Mouse (Mus musculus) liver, embryonic 14.5 days (tissue): ENCODE results near the gene Scn2b. TPM values are rescaled to one million over a fixed set of nuclear protein-coding genes. Genes with fewer than 3 reads are reported as not detected.

Source experiments
- ATAC-seq: fragments of 200-750 bp; cut with Nextera tagmentation; 2 replicates; pipeline ENCODE4 v1.8.0; 2017; ENCODE audit warnings: moderate number of reproducible peaks, mild to moderate bottlenecking, moderate library complexity; ENCODE audit not compliant: insufficient read depth
- DNase-seq, 3 experiments: peaks; one replicate each; pipeline ENCODE4 v3.0.0-alpha.2; 2012 to 2013; ENCODE audit warnings: low read depth in 3 of 3, low spot score in 3 of 3
- H3K27ac ChIP-seq: fragments of 300-500 bp; sonication (generic); 2 replicates; pipeline ENCODE4 v1.5.1; 2014; ENCODE audit warnings: moderate library complexity, mild to moderate bottlenecking, control low read depth, inconsistent platforms
- H3K27me3 ChIP-seq: fragments of 300-500 bp; sonication (generic); 2 replicates; pipeline ENCODE4 v1.6.1; 2014; ENCODE audit warnings: mild to moderate bottlenecking, low read length, moderate library complexity; ENCODE audit not compliant: control insufficient read depth, insufficient read depth
- H3K36me3 ChIP-seq: fragments of 300-500 bp; sonication (generic); replicated peaks from 2 replicates; pipeline ENCODE4 v1.6.1; 2014; ENCODE audit warnings: low read depth; ENCODE audit not compliant: control insufficient read depth, insufficient read depth
- H3K4me1 ChIP-seq, 2 experiments: fragments of 200-500 bp in 1 of 2; fragments of 300-500 bp in 1 of 2; sonication (generic) in 1 of 2; replicated peaks; 2 replicates each; pipeline ENCODE4 v1.6.1; 2012 to 2014; ENCODE audit warnings: antibody characterized with exemption in 1 of 2, inconsistent platforms in 1 of 2, low read length in 1 of 2; ENCODE audit not compliant: control insufficient read depth in 2 of 2, insufficient read depth in 2 of 2
- H3K4me2 ChIP-seq: fragments of 300-500 bp; sonication (generic); 2 replicates; pipeline ENCODE4 v1.6.1; 2014; ENCODE audit warnings: low read depth, mild to moderate bottlenecking, control low read depth, moderate library complexity
- H3K4me3 ChIP-seq, 2 experiments: fragments of 200-500 bp in 1 of 2; fragments of 300-500 bp in 1 of 2; sonication (generic) in 1 of 2; 2 replicates each; pipeline ENCODE4 v1.5.1; 2012 to 2014; ENCODE audit warnings: low read depth in 2 of 2, low read length in 2 of 2, mild to moderate bottlenecking in 2 of 2, control low read depth in 1 of 2, inconsistent platforms in 1 of 2, moderate library complexity in 1 of 2; ENCODE audit not compliant: insufficient read depth in 1 of 2
- H3K9ac ChIP-seq: fragments of 300-500 bp; sonication (generic); replicated peaks from 2 replicates; pipeline ENCODE4 v1.6.1; 2014; ENCODE audit warnings: mild to moderate bottlenecking, control low read depth, moderate library complexity
- H3K9me3 ChIP-seq: fragments of 300-500 bp; sonication (generic); 2 replicates; pipeline ENCODE4 v1.6.1; 2016; ENCODE audit warnings: low read length, mixed read lengths; ENCODE audit not compliant: control insufficient read depth
- CTCF ChIP-seq: IDR thresholded peaks from 2 replicates; pipeline ENCODE4 v1.5.1; 2016; ENCODE audit warnings: antibody characterized with exemption, low read depth, control low read depth
- EP300 ChIP-seq: IDR thresholded peaks from 2 replicates; pipeline ENCODE4 v1.6.1; 2016; ENCODE audit warnings: antibody characterized with exemption, low read depth
- WGBS: fragments of 180-500 bp; shearing (Covaris S2); extraction: QIAGEN DNeasy Blood & Tissue Kit; methylation state at CpG from one replicate; pipeline ENCODE4 v1.1.7; 2014; ENCODE audit not compliant: insufficient replicate concordance; 5-methylcytosine and 5-hydroxymethylcytosine counted together
- polyA plus RNA-seq, 2 experiments: library from polyadenylated mRNA; depleted of rRNA in 1 of 2; stranded (reverse) in 1 of 2; unstranded in 1 of 2; fragments of >200 nt; fragmentation: Nextera tagmentation in 1 of 2; extraction: Ambion mirVana in 1 of 2; gene quantifications; 2 replicates each; pipeline versions ENCODE4 v1.2.1 to v1.2.3; 2012 to 2014

Gene Scn2b
- polyA plus RNA-seq, 2 experiments = 0.10 to 0.13 TPM

- Histone ChIP-seq H3K36me3 (no peaks in the 10 kb centered on the region), H3K27ac (no peak overlapping the region), H3K27me3 (no peaks in the 10 kb centered on the region), H3K4me1 (no peaks in the 10 kb centered on the region), H3K9ac (no peak overlapping the region), H3K9me3 (no peaks in the 10 kb centered on the region; the same call in 1 of the 2 replicates), H3K4me2 (no peak overlapping the region), H3K4me3 (no peak overlapping the region)
- WGBS = 50% methylated on average over 1 of the region's 1 CpGs
- no peak for ATAC-seq
- TF ChIP-seq EP300 = no peak
- no peak for TF ChIP-seq CTCF
- DNase-seq = no peak
These were observed 53.6 kb downstream of the Scn2b start for GRCm38 (mm10) chr9:45171073-45171610.

DNA sequence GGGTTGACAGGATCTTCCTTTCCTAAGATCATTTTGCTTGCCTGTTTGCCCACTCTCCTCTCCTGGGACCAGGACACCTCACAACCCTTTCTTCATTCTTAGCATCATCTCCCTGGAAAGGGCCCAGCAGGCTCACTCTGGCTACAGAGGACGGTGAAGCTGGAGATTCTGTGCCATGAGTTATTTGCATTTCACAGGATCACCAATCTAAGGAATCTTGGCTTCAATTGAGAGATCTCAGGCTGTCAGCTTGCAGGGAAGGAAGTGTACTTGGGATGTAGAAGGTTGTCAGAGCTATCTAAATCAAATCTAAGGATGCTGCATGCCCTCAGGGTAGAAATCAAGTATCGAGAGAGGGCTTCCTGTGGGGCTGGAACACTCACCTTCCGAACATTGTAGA lies 55.9 kb downstream of the Scn2b start:
- ATAC-seq (no peak), DNase-seq (no peak)
- H3K4me1 ChIP-seq = no peaks in the 10 kb centered on the region
- no peaks in the 10 kb centered on the region for H3K27me3 ChIP-seq
- no peak overlapping the region for H3K9ac ChIP-seq
- TF ChIP-seq CTCF = no peak
- H3K4me3 ChIP-seq = no peak overlapping the region
- H3K4me2 ChIP-seq = no peak overlapping the region
- no peaks in the 10 kb centered on the region; the same call in 1 of the 2 replicates for H3K9me3 ChIP-seq
- H3K36me3 ChIP-seq = no peaks in the 10 kb centered on the region
- H3K27ac ChIP-seq = no peak overlapping the region
- WGBS = 39% methylated on average over 3 of the region's 3 CpGs

DNA sequence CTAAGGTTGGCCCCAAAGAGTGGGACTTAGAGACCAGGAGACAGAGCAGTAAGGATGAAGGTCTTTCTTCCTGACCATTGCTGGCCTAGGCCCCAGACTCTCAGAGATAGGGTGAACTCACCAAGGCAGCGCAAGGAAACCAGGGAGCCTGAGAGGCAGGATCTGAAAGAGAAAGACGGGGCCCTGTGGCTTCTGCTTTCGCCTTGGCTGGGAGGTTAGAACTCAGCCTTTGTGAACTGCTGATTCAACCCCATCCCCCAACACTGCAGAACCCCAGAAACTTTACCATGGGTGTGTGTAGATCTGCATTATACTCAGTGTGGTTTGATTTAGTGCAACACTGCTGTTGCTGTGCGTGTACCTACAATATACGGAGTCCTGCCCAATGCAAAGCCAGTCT lies 61.7 kb downstream of the Scn2b start:
- Histone ChIP-seq H3K9ac (no peak overlapping the region), H3K36me3 (no peaks in the 10 kb centered on the region), H3K4me2 (no peak overlapping the region), H3K4me1 (peaks cover 0 to 3% of the 10 kb centered on the region in 2 experiments; a peak in 1 of 4 replicates), H3K27me3 (no peaks in the 10 kb centered on the region), H3K4me3 (no peak overlapping the region), H3K27ac (no peak overlapping the region), H3K9me3 (no peaks in the 10 kb centered on the region)
- DNase-seq (no peak), ATAC-seq (no peak)
- 57% methylated on average over 5 of the region's 5 CpGs for WGBS
- TF ChIP-seq EP300 (no peak), CTCF (no peak)

Other genes starting within 250 kb of the Scn2b start
- gene Kmt2a, start 236.5 kb upstream of the Scn2b start, polyA plus RNA-seq (2012; rRNA removed) = 2.3 and 3.0 TPM in 2 replicates
- 2.3 TPM in 2 replicates for gene Kmt2a, start 236.5 kb upstream of the Scn2b start, polyA plus RNA-seq (2014; fragmentation: Nextera tagmentation; extraction: Ambion mirVana)
- 261 and 418 TPM in 2 replicates for gene Atp5l, start 197.0 kb upstream of the Scn2b start, polyA plus RNA-seq (2012; rRNA removed)
- gene Atp5l, start 197.0 kb upstream of the Scn2b start, polyA plus RNA-seq (2014; fragmentation: Nextera tagmentation; extraction: Ambion mirVana) = 577 and 630 TPM in 2 replicates
- gene Ube4a, start 152.2 kb upstream of the Scn2b start, polyA plus RNA-seq (2012; rRNA removed) = 6.1 and 7.6 TPM in 2 replicates
- 11.6 and 13.1 TPM in 2 replicates for gene Ube4a, start 152.2 kb upstream of the Scn2b start, polyA plus RNA-seq (2014; fragmentation: Nextera tagmentation; extraction: Ambion mirVana)
- 0.09 and 0.26 TPM in 2 replicates for gene Cd3g, start 137.4 kb upstream of the Scn2b start, polyA plus RNA-seq (2012; rRNA removed)
- gene Cd3g, start 137.4 kb upstream of the Scn2b start, polyA plus RNA-seq (2014; fragmentation: Nextera tagmentation; extraction: Ambion mirVana) = 0.25 and 0.51 TPM in 2 replicates
- 0.02 TPM in 1 of 2 replicates, not detected in the other for gene Cd3d, start 136.0 kb upstream of the Scn2b start, polyA plus RNA-seq (2012; rRNA removed)
- gene Cd3d, start 136.0 kb upstream of the Scn2b start, polyA plus RNA-seq (2014; fragmentation: Nextera tagmentation; extraction: Ambion mirVana) = 0.32 TPM in 1 of 2 replicates, not detected in the other
- not detected in 2 replicates for gene Cd3e, start 108.2 kb upstream of the Scn2b start, polyA plus RNA-seq (2012; rRNA removed)
- not detected in 2 replicates for gene Cd3e, start 108.2 kb upstream of the Scn2b start, polyA plus RNA-seq (2014; fragmentation: Nextera tagmentation; extraction: Ambion mirVana)
- gene Mpzl2, start 78.0 kb upstream of the Scn2b start, polyA plus RNA-seq (2012; rRNA removed) = 4.4 and 4.9 TPM in 2 replicates
- gene Mpzl2, start 78.0 kb upstream of the Scn2b start, polyA plus RNA-seq (2014; fragmentation: Nextera tagmentation; extraction: Ambion mirVana) = 3.1 and 4.7 TPM in 2 replicates
- 0.33 and 0.44 TPM in 2 replicates for gene Mpzl3, start 62.6 kb upstream of the Scn2b start, polyA plus RNA-seq (2012; rRNA removed)
- gene Mpzl3, start 62.6 kb upstream of the Scn2b start, polyA plus RNA-seq (2014; fragmentation: Nextera tagmentation; extraction: Ambion mirVana) = 0.51 and 1.0 TPM in 2 replicates
- gene Jaml, start 38.6 kb upstream of the Scn2b start, polyA plus RNA-seq (2012; rRNA removed) = 0.03 and 0.09 TPM in 2 replicates
- 0.21 and 0.25 TPM in 2 replicates for gene Jaml, start 38.6 kb upstream of the Scn2b start, polyA plus RNA-seq (2014; fragmentation: Nextera tagmentation; extraction: Ambion mirVana)
- gene Scn4b, start 20.6 kb downstream of the Scn2b start, polyA plus RNA-seq (2012; rRNA removed) = 0.03 and 0.06 TPM in 2 replicates
- 0.01 TPM in 1 of 2 replicates, not detected in the other for gene Scn4b, start 20.6 kb downstream of the Scn2b start, polyA plus RNA-seq (2014; fragmentation: Nextera tagmentation; extraction: Ambion mirVana)
- gene BC049352, start 64.2 kb downstream of the Scn2b start, polyA plus RNA-seq (2012; rRNA removed) = 0.04 TPM in 1 of 2 replicates, not detected in the other
- gene BC049352, start 64.2 kb downstream of the Scn2b start, polyA plus RNA-seq (2014; fragmentation: Nextera tagmentation; extraction: Ambion mirVana) = 0.11 TPM in 1 of 2 replicates, not detected in the other
- gene Tmprss4, start 86.3 kb downstream of the Scn2b start, polyA plus RNA-seq (2012; rRNA removed) = 0.06 and 0.12 TPM in 2 replicates
- gene Tmprss4, start 86.3 kb downstream of the Scn2b start, polyA plus RNA-seq (2014; fragmentation: Nextera tagmentation; extraction: Ambion mirVana) = 0.05 TPM in 1 of 2 replicates, not detected in the other
- gene Il10ra, start 151.4 kb downstream of the Scn2b start, polyA plus RNA-seq (2012; rRNA removed) = 1.2 and 1.4 TPM in 2 replicates
- gene Il10ra, start 151.4 kb downstream of the Scn2b start, polyA plus RNA-seq (2014; fragmentation: Nextera tagmentation; extraction: Ambion mirVana) = 1.2 and 1.3 TPM in 2 replicates
- not detected in 2 replicates for gene Tmprss13, start 201.3 kb downstream of the Scn2b start, polyA plus RNA-seq (2012; rRNA removed)
- gene Tmprss13, start 201.3 kb downstream of the Scn2b start, polyA plus RNA-seq (2014; fragmentation: Nextera tagmentation; extraction: Ambion mirVana) = not detected in 2 replicates